Mouse (Mus musculus) olfactory bulb, adult 2 months (tissue): ENCODE data around the gene Ccdc13.

Experiments
- CTCF ChIP-seq: fragments of 200-500 bp; IDR thresholded peaks from 2 replicates; pipeline ENCODE4 v1.5.1; 2012; ENCODE audit warnings: low read depth, mild to moderate bottlenecking, low read length, moderate library complexity; ENCODE audit not compliant: insufficient read depth
- POLR2A ChIP-seq: fragments of 200-500 bp; IDR thresholded peaks from 2 replicates; pipeline ENCODE4 v1.6.1; 2012; ENCODE audit warnings: mild to moderate bottlenecking, low read depth, low read length, moderate library complexity; ENCODE audit not compliant: insufficient read depth

DNA sequence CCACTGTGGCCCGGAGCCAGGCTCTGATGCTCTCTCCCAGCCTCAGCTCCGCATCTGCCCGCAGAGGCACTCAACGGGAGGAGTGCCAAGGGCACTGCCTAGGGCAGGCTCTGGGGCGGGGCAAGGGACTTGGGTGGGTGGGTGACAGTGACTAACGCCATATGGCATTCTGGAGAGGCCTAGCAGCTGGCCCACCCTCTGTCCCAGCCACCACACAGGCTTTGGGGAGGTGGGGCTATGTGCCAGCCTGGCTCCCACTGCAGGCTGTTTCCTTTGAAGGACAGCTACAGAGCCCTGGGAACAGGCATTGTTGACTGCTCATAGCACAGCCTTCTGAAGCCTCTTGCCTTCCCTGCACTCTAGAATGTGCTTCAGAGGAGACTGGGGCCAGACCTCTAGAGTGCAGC, 16.7 kb downstream of the Ccdc13 start:
- TF ChIP-seq POLR2A (no peak), CTCF (no peak)
